Mouse (Mus musculus): ENCODE measurements around the gene Pelp1.

- no peak for TF ChIP-seq CTCF (conservative IDR thresholded peaks at IDR 0.05; ENCODE audit: low read length)
- no peak for TF ChIP-seq POU5F1 (IDR thresholded peaks at IDR 0.05; ENCODE audit: borderline replicate concordance, low read length)
These were observed 49.1 kb upstream of the Pelp1 start, which contains the start of gene Zmynd15 for GRCm38 (mm10) chr11:70458688-70459600.
